Mouse (Mus musculus): ENCODE measurements around the gene Car2.

DNA sequence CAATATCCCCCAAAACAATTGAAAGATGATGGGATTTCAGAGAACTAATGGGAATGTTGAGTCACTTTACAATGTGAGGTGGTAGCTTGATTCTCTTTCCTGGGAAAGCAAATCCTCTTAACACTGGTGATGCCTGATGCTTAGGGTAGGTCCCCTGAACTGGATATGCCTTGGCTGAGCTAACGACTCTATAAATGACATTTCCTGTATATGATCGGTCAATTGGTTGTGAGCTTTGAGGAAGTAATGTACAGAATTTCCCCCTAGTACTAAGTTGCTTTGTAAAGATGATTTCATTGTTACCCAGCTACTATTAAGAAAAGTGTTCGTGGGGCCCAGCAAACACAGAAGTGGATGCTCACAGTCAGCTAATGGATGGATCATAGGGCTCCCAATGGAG is 6.9 kb downstream of the Car2 start:
- TF ChIP-seq CTCF (IDR thresholded peaks at IDR 0.05; ENCODE audit: low read depth, low read length) (no peak), GATA2 (IDR thresholded peaks at IDR 0.05; ENCODE audit: borderline replicate concordance, low read depth, low read length) (no peak), TAL1 (conservative IDR thresholded peaks at IDR 0.05; ENCODE audit: low read depth, low read length) (no peak), GATA1 (IDR thresholded peaks at IDR 0.05; ENCODE audit: borderline replicate concordance, low read length) (no peak)
